10 mouse cellular contexts compared by ENCODE assay signal in the genomic region with DNA sequence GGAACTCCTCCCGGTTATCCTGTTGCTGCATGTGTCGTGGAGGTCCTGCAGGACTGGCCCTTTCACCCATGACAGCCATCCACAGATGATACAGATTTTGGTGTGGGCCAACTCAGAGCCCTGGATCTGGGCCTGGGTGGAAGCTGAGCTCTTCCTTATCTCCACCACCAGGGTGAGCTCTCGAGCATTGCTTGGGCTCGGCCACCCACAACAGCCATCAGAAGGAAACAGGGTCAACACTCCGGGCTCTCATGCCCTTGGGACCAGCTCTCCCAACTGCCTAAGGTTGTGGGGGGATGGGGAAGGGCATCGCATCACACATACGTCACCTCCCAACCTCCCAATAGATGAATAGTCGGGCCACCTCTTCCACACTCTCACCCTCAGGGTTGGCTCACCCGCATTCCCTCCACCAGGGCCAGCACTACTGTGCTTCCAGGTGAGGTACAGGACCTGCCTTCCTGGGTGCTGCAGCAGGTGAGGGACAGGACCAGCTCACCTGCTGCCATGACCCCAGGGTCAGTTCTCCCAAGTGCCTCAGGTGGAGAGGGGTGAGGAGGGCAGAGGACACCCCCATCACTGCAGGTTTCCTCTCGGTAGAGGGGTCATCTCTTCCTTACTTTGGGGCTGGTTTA. TPM values are rescaled to one million over a fixed set of nuclear protein-coding genes. Genes with fewer than 3 reads are reported as not detected.
DNase-seq lines count a peak whose midpoint lies in the region; ATAC-seq and TF ChIP-seq lines count a peak whose summit lies in the region.
"Had no signal": no experiment of that assay in that cellular context is flagged by ENCODE, and none has a peak within 500 bp of the region (broad histone marks: within the 10 kb centered on the region; RNA-seq: fewer than 3 reads in every experiment).

No protein-coding gene starts in this region.

- no peaks in the 10 kb centered on the region for H3K27me3 ChIP-seq in intestine, embryonic 14.5 days (replicated peaks; ENCODE audit: control insufficient read depth, insufficient read depth, low read length)
- H3K27me3 ChIP-seq in intestine, embryonic 16.5 days (replicated peaks; ENCODE audit: control insufficient read depth, insufficient read depth, low read length), result no peaks in the 10 kb centered on the region
- H3K27me3 ChIP-seq in MEL (ENCODE audit: control insufficient read depth in 1 of 2, insufficient read depth in 2 of 2, low read length in 2 of 2), result no peaks in the 10 kb centered on the region
- H3K27me3 ChIP-seq: limb, embryonic 12.5 days; neural tube, embryonic 15.5 days had no signal

- H3K36me3 ChIP-seq in intestine, embryonic 14.5 days (ENCODE audit: control insufficient read depth, insufficient read depth, low read length), result no peaks in the 10 kb centered on the region
- H3K36me3 ChIP-seq in intestine, embryonic 16.5 days (ENCODE audit: control insufficient read depth, insufficient read depth, low read length), result no peaks in the 10 kb centered on the region
- H3K36me3 ChIP-seq in MEL (ENCODE audit: control insufficient read depth in 1 of 2, insufficient read depth in 2 of 2, low read length in 2 of 2), result no peaks in the 10 kb centered on the region
- H3K36me3 ChIP-seq: limb, embryonic 12.5 days; neural tube, embryonic 15.5 days had no signal

- ATAC-seq in intestine, embryonic 14.5 days (replicated peaks; ENCODE audit: low FRiP score, low TSS enrichment, low read depth), result no peak
- ATAC-seq in intestine, embryonic 16.5 days, result no peak

- peak in 2 of 3 experiments; percentile 8 to 35; a peak in 4 of 6 replicates for TF ChIP-seq CTCF in MEL (IDR thresholded peaks at IDR 0.05 in 2 of 3, conservative IDR thresholded peaks at IDR 0.05 in 1 of 3; ENCODE audit: control insufficient read depth in 1 of 3, insufficient read depth in 1 of 3, low read depth in 2 of 3, low read length in 3 of 3, poor library complexity in 1 of 3, severe bottlenecking in 1 of 3)

- DNase-seq in intestine, embryonic 14.5 days (ENCODE audit: low spot score), result peak; percentile 47
- no peak for DNase-seq in MEL (ENCODE audit: low read depth, low spot score)
- peak; percentile 12 for DNase-seq in brain, adult 2 months (ENCODE audit: low read depth, low spot score)
- DNase-seq in lung, postnatal 36 days, result peak; percentile 9
- DNase-seq in spleen, postnatal 36 days (ENCODE audit: low spot score in 2 of 2), result no peak
- DNase-seq in right cerebral cortex, adult 2 months (ENCODE audit: low spot score in 2 of 2), result no peak

- H3K4me3 ChIP-seq in intestine, embryonic 14.5 days (ENCODE audit: low read depth, low read length), result no peak overlapping the region
- H3K4me3 ChIP-seq in intestine, embryonic 16.5 days (ENCODE audit: low read length), result no peak overlapping the region
- H3K4me3 ChIP-seq in MEL (ENCODE audit: control insufficient read depth in 1 of 2, insufficient read depth in 1 of 2, low read depth in 2 of 2, low read length in 2 of 2), result no peak overlapping the region
- H3K4me3 ChIP-seq: limb, embryonic 12.5 days; neural tube, embryonic 15.5 days had no signal

- H3K9ac ChIP-seq in intestine, embryonic 14.5 days (ENCODE audit: low read length), result no peak overlapping the region
- H3K9ac ChIP-seq in intestine, embryonic 16.5 days (ENCODE audit: low read depth, low read length), result no peak overlapping the region
- H3K9ac ChIP-seq in MEL (ENCODE audit: control insufficient read depth, low read depth, low read length, poor library complexity, severe bottlenecking), result no peak overlapping the region
- H3K9ac ChIP-seq: limb, embryonic 12.5 days; neural tube, embryonic 15.5 days had no signal

- no peaks in the 10 kb centered on the region for H3K79me2 ChIP-seq in MEL (ENCODE audit: control insufficient read depth, insufficient read depth, low read length, poor library complexity)

- H3K4me2 ChIP-seq in intestine, embryonic 14.5 days (ENCODE audit: low read length), result no peak overlapping the region
- no peak overlapping the region for H3K4me2 ChIP-seq in intestine, embryonic 16.5 days (ENCODE audit: low read depth, low read length)
- H3K4me2 ChIP-seq: limb, embryonic 12.5 days; neural tube, embryonic 15.5 days had no signal

- TF ChIP-seq POLR2A in MEL (IDR thresholded peaks at IDR 0.05; ENCODE audit: control insufficient read depth in 1 of 2, insufficient read depth in 1 of 2, low read depth in 1 of 2, low read length in 2 of 2, poor library complexity in 1 of 2), result no peak

- no peak overlapping the region for H3K27ac ChIP-seq in intestine, embryonic 14.5 days (ENCODE audit: low read depth)
- no peak overlapping the region for H3K27ac ChIP-seq in intestine, embryonic 16.5 days (ENCODE audit: low read length)
- H3K27ac ChIP-seq in MEL (ENCODE audit: control insufficient read depth, low read depth, low read length), result no peak overlapping the region
- H3K27ac ChIP-seq: limb, embryonic 12.5 days; neural tube, embryonic 15.5 days had no signal

- no peak for TF ChIP-seq EP300 in MEL (IDR thresholded peaks at IDR 0.05; ENCODE audit: low read depth in 1 of 2, low read length in 2 of 2)

- H3K4me1 ChIP-seq in intestine, embryonic 14.5 days (replicated peaks; ENCODE audit: control insufficient read depth, insufficient read depth, low read length), result no peaks in the 10 kb centered on the region
- no peaks in the 10 kb centered on the region for H3K4me1 ChIP-seq in intestine, embryonic 16.5 days (ENCODE audit: control insufficient read depth, insufficient read depth, low read length)
- no peaks in the 10 kb centered on the region for H3K4me1 ChIP-seq in MEL (ENCODE audit: control insufficient read depth in 1 of 2, insufficient read depth in 2 of 2, low read length in 2 of 2)
- H3K4me1 ChIP-seq: neural tube, embryonic 15.5 days had no signal

- H3K9me3 ChIP-seq in intestine, embryonic 14.5 days (ENCODE audit: control insufficient read depth, low read length), result no peaks in the 10 kb centered on the region
- no peaks in the 10 kb centered on the region for H3K9me3 ChIP-seq in intestine, embryonic 16.5 days (ENCODE audit: control insufficient read depth, low read length)
- no peaks in the 10 kb centered on the region for H3K9me3 ChIP-seq in MEL (replicated peaks; ENCODE audit: insufficient read depth, low read length)
- H3K9me3 ChIP-seq: limb, embryonic 12.5 days; neural tube, embryonic 15.5 days had no signal

- WGBS in intestine, embryonic 14.5 days, result 70% methylated on average over 10 of the region's 10 CpGs
- WGBS in intestine, embryonic 16.5 days, result 66% methylated on average over 10 of the region's 10 CpGs

- TF ChIP-seq RAD21 in MEL (IDR thresholded peaks at IDR 0.05; ENCODE audit: low read depth, low read length), result no peak

TF ChIP-seq in MEL, 35 proteins besides CTCF, POLR2A, EP300 and RAD21:
- TF ChIP-seq CHD2 (IDR thresholded peaks at IDR 0.05; ENCODE audit: low read length), result no peak
- no peak for TF ChIP-seq NRF1 (IDR thresholded peaks at IDR 0.05; ENCODE audit: insufficient read depth, low read depth, low read length, poor library complexity, severe bottlenecking)
- TF ChIP-seq GABPA (IDR thresholded peaks at IDR 0.05; ENCODE audit: low read depth, low read length), result no peak
- TF ChIP-seq JUND (IDR thresholded peaks at IDR 0.05; ENCODE audit: low read depth, low read length), result no peak
- no peak for TF ChIP-seq SMC3 (IDR thresholded peaks at IDR 0.05; ENCODE audit: low read depth, low read length)
- TF ChIP-seq E2F4 (IDR thresholded peaks at IDR 0.05; ENCODE audit: borderline replicate concordance, low read depth, low read length), result no peak
- TF ChIP-seq HCFC1 (IDR thresholded peaks at IDR 0.05; ENCODE audit: low read depth, low read length), result no peak
- no peak for TF ChIP-seq MYB (IDR thresholded peaks at IDR 0.05; ENCODE audit: low read depth, low read length)
- no peak for TF ChIP-seq MAFK (IDR thresholded peaks at IDR 0.05; ENCODE audit: borderline replicate concordance, low read depth, low read length)
- TF ChIP-seq TAL1 (IDR thresholded peaks at IDR 0.05; ENCODE audit: low read length), result no peak

RNA-seq across cellular contexts. Expression of gene Trim42, which starts 54.2 kb away (rescaled TPM):
- polyA plus RNA-seq in intestine, embryonic 14.5 days (2014; fragmentation: Nextera tagmentation; extraction: Ambion mirVana), result not detected in 2 replicates
- polyA plus RNA-seq in intestine, embryonic 16.5 days (2015; fragmentation: Nextera tagmentation; extraction: Ambion mirVana), result not detected in 2 replicates
- not detected in 2 replicates for total RNA-seq in MEL (2012; rRNA removed)
- polyA plus RNA-seq in MEL (2012; ENCODE audit: insufficient read depth in 1 of 2, insufficient read length in 2 of 2, low read depth in 1 of 2, low replicate concordance in 2 of 2, missing spikeins in 1 of 2), result not detected
- polyA plus RNA-seq: heart, embryonic 14.5 days; limb, embryonic 12.5 days; neural tube, embryonic 15.5 days had no signal

Comparison
In these comparisons a context has a peak if more than half of its experiments do, and no peak if none do; other contexts are left out.
1. DNase-seq: peak in intestine, embryonic 14.5 days (single experiment), brain, adult 2 months (single experiment) and lung, postnatal 36 days (single experiment); none in MEL (single experiment), spleen, postnatal 36 days (0 of 2) and right cerebral cortex, adult 2 months (0 of 2).